Mouse (Mus musculus) embryonic fibroblast, embryonic 13.5 days (primary cell): ENCODE data around the gene Eif4g1. TPM values are rescaled to one million over a fixed set of nuclear protein-coding genes. Genes with fewer than 3 reads are reported as not detected.
A peak's percentile ranks its signal among the peaks of the same experiment; 100 is the strongest.

ENCODE experiments used
- H3K27ac ChIP-seq: 2 replicates; pipeline ENCODE4 v1.5.1; 2012; ENCODE audit warnings: low read length, control low read depth, inconsistent platforms; ENCODE audit not compliant: insufficient read depth
- H3K4me1 ChIP-seq: 2 replicates; pipeline ENCODE4 v1.6.1; 2011; ENCODE audit warnings: low read length; ENCODE audit not compliant: control insufficient read depth, insufficient read depth
- H3K4me3 ChIP-seq: 2 replicates; pipeline ENCODE4 v1.5.1; 2011; ENCODE audit warnings: mild to moderate bottlenecking, control low read depth, low read length; ENCODE audit not compliant: insufficient read depth
- CTCF ChIP-seq: IDR thresholded peaks from 2 replicates; pipeline ENCODE4 v1.5.1; 2011; ENCODE audit warnings: mild to moderate bottlenecking, control low read depth, low read length, moderate library complexity, borderline replicate concordance; ENCODE audit not compliant: insufficient read depth
- POLR2A ChIP-seq: IDR thresholded peaks from 2 replicates; pipeline ENCODE4 v1.6.1; 2011; ENCODE audit warnings: low read depth, mild to moderate bottlenecking, control low read depth, low read length, moderate library complexity
- polyA plus RNA-seq: library from polyadenylated mRNA; stranded (reverse); fragments of >200 nt; gene quantifications from 2 replicates; pipeline ENCODE4 v1.2.4, GENCODE M21; 2011; ENCODE audit warnings: low read depth; ENCODE audit not compliant: missing spikeins, insufficient read length

Gene Eif4g1
- polyA plus RNA-seq, 1 experiment: 337 TPM

DNA sequence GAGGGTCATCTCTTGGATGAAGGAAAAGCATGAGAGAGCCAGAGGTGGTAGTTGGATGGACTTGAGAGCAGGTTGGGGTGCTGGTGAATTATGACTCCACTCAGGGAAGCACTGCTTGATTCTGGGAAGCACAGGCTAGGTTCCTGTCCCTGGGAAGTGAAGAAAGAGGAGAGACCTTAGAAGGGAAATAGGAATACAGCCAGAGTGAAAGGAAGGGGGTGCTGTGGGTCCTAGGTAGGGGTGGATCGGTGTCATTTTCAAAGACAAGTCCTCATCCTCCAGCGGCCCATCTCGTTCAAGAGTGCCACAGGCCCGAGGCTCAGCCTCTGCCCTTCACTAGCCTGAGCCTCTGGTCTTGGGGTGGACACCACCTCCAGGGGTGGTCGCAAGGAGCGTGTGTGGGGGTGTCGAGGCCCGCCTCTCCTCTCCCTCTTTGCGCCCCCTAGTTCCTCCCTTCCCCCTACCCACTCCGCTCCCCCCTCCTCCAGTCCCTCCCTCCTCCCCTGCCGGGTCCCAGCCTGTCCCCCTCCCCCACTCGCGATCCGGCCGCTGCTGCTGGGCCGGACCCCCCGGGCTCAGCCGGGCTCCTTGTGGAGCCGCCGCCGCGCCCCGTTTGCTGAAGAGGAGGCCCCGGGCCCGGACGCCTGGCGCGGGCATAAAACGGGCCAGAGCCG, 64.3 kb downstream of the Eif4g1 start:
- TF ChIP-seq CTCF: no peak
- no peak; the same call in 1 of the 2 replicates for TF ChIP-seq POLR2A
- H3K27ac ChIP-seq: no peak overlapping the region
- H3K4me1 ChIP-seq: no peaks in the 10 kb centered on the region
- peak overlapping the region; percentile 44; the same call in 1 of the 2 replicates for H3K4me3 ChIP-seq

DNA sequence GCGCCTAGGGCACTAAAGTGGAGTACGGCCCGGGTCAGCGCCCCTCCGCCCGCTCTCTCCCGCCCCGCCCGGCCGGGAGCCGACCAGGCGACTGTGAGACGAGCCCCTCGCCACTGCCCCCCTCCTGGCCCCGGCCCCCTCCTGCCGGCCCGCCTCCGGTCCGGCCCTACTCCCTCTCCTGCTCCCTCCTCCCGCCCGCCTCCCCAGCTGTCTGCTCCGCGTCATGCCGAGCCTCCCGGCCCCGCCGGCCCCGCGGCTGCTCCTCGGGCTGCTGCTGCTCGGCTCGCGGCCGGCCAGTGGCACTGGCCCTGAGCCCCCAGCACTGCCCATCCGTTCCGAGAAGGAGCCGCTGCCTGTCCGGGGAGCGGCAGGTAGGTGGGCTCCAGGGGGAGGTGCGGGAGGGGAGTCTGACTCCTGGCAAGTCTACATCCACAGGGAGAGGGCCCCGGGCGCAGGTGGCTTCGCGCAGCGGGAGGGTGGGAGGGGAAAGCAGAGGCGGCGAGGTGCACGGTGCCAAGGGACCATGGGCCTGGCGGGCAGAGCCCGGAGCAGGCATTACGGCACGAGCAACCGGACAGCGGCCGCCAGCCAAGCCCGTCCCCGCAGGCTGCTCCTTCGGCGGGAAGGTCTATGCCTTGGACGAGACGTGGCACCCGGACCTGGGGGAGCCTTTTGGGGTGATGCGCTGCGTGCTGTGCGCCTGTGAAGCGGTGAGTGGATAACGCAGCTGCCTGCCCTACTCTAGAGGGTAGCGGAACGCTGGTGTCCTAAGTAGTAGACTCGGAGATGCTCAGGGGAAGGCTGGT, 65.0 kb downstream of the Eif4g1 start, which contains the start of gene Chrd:
TSS of gene Chrd (plus strand) at position 203 of the 806 bp plus-strand sequence.
- TF ChIP-seq CTCF (no peak), POLR2A (no peak; the same call in 1 of the 2 replicates)
- Histone ChIP-seq H3K4me3 (peak within 1 kb of the TSS; percentile 44), H3K27ac (no peak within 1 kb of the TSS), H3K4me1 (no peaks in the 10 kb centered on the region)

DNA sequence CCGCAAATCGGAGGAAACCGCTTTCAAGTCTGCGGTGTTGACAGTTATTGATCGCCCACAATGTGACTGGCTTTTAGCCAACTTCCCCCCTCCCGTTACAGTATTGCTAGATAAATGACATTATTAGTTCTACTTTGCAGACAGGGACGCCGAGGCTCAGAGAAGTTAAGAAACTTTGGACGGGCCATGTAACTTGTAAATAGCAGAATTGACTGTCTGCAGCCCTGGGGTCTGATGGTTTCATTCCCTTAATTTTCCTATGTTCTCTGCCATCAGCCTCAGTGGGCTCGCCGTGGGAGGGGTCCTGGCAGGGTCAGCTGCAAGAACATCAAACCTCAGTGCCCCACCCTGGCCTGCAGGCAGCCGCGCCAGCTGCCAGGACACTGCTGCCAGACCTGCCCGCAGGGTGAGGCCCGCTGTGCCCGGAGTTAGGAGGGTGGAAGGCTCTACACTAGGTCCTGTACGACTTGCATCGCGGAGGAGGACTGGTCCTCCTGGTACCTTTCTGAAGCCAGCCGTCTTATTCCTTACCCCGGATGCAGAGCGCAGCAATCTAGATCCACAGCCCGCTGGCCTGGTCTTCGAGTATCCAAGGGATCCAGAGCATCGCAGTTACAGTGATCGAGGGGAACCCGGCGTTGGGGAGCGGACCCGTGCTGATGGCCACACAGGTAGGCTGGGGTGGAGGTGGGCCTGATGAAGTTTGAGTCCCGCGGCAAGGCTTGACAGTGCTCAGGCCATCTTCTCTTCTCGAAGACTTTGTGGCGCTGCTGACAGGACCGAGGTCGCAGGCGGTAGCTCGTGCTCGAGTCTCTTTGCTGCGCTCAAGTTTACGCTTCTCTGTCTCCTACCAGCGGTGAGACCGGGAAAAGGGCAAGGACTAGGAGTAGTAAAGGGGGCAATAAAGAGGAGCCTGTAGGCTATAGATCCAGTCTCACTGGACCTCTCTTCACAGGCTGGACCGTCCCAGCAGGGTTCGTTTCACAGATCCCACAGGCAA, 65.9 kb downstream of the Eif4g1 start, which contains the start of gene Thpo:
TSS of gene Thpo (minus strand) at position 781 of the 1,000 bp plus-strand sequence.
- TF ChIP-seq POLR2A (no peak), CTCF (no peak)
- H3K4me1 ChIP-seq: no peaks in the 10 kb centered on the region
- H3K27ac ChIP-seq: no peak within 1 kb of the TSS
- H3K4me3 ChIP-seq: peak within 1 kb of the TSS; percentile 44

DNA sequence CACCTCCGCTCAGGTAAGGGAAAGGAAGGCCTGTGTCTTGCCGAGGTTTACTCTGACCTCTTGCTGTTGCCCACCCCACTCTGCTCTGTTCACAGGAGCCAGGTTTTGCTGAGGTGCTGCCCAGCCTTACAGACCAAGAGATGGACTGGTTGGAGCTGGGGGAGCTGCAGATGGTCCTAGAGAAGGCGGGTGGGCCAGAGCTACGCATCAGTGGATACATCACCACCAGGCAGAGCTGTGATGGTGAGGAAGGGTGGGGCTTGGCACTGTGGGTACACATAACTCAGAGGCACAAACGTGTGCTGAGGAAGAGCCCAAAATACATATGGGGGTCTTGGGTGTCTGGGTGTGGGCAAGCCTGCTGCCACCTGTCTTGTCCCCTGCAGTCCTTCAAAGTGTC, 67.5 kb downstream of the Eif4g1 start:
- H3K4me3 ChIP-seq: no peak overlapping the region
- H3K27ac ChIP-seq: no peak overlapping the region
- TF ChIP-seq POLR2A: no peak
- no peak for TF ChIP-seq CTCF
- no peaks in the 10 kb centered on the region for H3K4me1 ChIP-seq

DNA sequence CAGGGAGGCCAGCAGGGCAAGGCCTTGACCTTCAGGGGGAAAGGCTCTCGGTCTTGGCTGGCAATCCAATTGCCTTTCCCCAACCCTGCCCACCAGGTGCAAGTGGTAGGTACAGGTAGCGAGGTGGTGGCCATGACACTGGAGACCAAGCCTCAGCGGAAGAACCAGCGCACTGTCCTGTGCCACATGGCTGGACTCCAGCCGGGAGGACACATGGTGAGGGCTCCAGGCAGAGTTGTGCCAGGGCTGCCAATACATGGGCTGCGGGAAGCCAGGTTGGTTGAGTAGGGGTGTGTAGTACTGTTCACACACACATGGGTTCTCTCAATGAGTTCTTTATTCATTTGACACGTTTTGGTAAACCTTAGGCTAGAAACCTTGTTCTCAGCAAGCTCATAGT, 68.1 kb downstream of the Eif4g1 start:
- Histone ChIP-seq H3K4me3 (no peak overlapping the region), H3K27ac (no peak overlapping the region), H3K4me1 (no peaks in the 10 kb centered on the region)
- TF ChIP-seq CTCF: no peak
- no peak for TF ChIP-seq POLR2A

DNA sequence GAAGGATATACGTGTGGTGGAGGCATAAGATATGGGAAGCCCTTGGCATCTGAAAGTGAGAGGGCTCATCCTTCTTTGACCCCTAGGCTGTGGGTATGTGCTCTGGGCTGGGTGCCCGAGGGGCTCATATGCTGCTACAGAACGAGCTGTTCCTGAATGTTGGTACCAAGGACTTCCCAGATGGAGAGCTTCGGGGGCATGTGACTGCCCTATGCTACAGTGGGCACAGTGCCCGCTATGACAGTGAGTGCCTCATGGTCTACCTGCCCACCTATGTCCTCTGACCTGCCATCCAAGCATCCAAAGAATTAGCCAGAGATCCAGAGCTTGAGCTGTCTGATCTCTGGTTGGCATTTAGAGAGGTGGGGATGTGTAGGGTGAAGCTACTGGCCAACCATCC, 68.7 kb downstream of the Eif4g1 start:
- no peak overlapping the region for H3K27ac ChIP-seq
- no peaks in the 10 kb centered on the region for H3K4me1 ChIP-seq
- no peak for TF ChIP-seq CTCF
- no peak for TF ChIP-seq POLR2A
- no peak overlapping the region for H3K4me3 ChIP-seq

DNA sequence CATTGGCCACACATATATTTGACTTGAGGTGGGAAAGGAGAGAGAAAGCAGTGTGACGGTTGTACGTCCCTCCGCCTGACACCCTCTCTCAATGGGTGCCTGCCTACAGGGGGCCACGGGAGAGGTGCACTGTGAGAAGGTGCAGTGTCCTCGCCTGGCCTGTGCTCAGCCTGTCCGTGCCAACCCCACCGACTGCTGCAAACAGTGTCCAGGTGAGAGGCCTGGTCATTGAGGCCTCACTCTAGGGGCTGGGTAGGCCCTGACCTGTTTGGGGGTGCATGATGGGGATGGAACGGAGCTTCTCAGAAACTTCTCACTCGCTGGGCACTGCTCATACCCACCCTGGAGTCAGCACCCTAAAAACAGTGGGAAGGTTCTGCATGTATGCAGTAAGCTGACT, 71.7 kb downstream of the Eif4g1 start:
- H3K4me1 ChIP-seq: no peaks in the 10 kb centered on the region
- TF ChIP-seq POLR2A: no peak
- no peak for TF ChIP-seq CTCF
- no peak overlapping the region for H3K4me3 ChIP-seq
- no peak overlapping the region for H3K27ac ChIP-seq

Other genes with a start within 250 kb of the Eif4g1 start
- 74.8 and 76.8 TPM in 2 replicates for gene Abcc5, start 241.9 kb upstream of the Eif4g1 start, polyA plus RNA-seq
- 53.8 and 61.5 TPM in 2 replicates for gene Eif2b5, start 169.5 kb upstream of the Eif4g1 start, polyA plus RNA-seq
- gene Dvl3, start 151.3 kb upstream of the Eif4g1 start, polyA plus RNA-seq: 51.4 and 57.3 TPM in 2 replicates
- gene Ap2m1, start 132.8 kb upstream of the Eif4g1 start, polyA plus RNA-seq: 448 and 450 TPM in 2 replicates
- gene Abcf3, start 119.7 kb upstream of the Eif4g1 start, polyA plus RNA-seq: 50.9 and 53.2 TPM in 2 replicates
- not detected in 2 replicates for gene Vwa5b2, start 78.8 kb upstream of the Eif4g1 start, polyA plus RNA-seq
- 14.3 and 15.2 TPM in 2 replicates for gene Eef1akmt4, start 56.7 kb upstream of the Eif4g1 start, polyA plus RNA-seq
- 2.6 TPM in 1 of 2 replicates, not detected in the other for gene Gm49333, start 56.7 kb upstream of the Eif4g1 start, polyA plus RNA-seq
- 31.4 and 34.6 TPM in 2 replicates for gene Alg3, start 56.6 kb upstream of the Eif4g1 start, polyA plus RNA-seq
- 8.9 and 9.7 TPM in 2 replicates for gene Camk2n2, start 47.0 kb upstream of the Eif4g1 start, polyA plus RNA-seq
- gene Ece2, start 38.5 kb upstream of the Eif4g1 start, polyA plus RNA-seq: 11.4 and 17.2 TPM in 2 replicates
- 211 and 217 TPM in 2 replicates for gene Psmd2, start 16.7 kb upstream of the Eif4g1 start, polyA plus RNA-seq
- 7.7 and 9.9 TPM in 2 replicates for gene Fam131a, start 24.9 kb downstream of the Eif4g1 start, polyA plus RNA-seq
- gene Polr2h, start 49.4 kb downstream of the Eif4g1 start, polyA plus RNA-seq: 36.5 and 38.8 TPM in 2 replicates
- 7.0 and 7.9 TPM in 2 replicates for gene Clcn2, start 49.4 kb downstream of the Eif4g1 start, polyA plus RNA-seq
- 3.8 and 7.3 TPM in 2 replicates for gene Chrd, start 64.8 kb downstream of the Eif4g1 start, polyA plus RNA-seq
- gene Thpo, start 66.2 kb downstream of the Eif4g1 start, polyA plus RNA-seq: 0.57 and 0.98 TPM in 2 replicates